Mouse (Mus musculus): ENCODE results near the gene Ppfia2.

Gene Ppfia2

DNA sequence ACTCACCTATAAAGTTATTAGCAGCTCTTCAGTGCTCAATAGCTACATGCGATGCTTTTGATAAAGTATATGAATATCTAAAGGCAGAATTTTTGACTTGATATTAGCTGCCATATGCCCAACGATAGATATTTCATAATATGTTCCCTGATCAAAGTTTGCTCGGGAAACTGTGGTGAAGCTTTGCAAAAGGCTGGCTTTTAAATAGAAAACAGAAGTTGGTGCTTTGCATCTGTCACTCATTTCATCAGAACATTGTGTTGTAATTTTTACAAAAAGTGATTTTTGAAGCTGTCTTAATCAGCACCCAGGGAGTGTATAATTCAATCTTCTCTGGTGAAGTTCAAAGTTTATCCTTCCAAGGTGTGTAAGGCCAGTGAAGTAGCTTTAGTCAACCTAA is 195.1 kb downstream of the Ppfia2 start:
- no peak for DNase-seq (ENCODE audit: extremely low spot score, low spot score)

- no peak for DNase-seq (ENCODE audit: extremely low spot score, low spot score)
Observed at GRCm38 (mm10) chr10:106670170-106670569, 200.0 kb downstream of the Ppfia2 start.

- no peak for DNase-seq (ENCODE audit: extremely low spot score, low spot score)
Observed at GRCm38 (mm10) chr10:106681395-106681794, 211.3 kb downstream of the Ppfia2 start.

- DNase-seq (ENCODE audit: extremely low spot score, low spot score): no peak
Observed at GRCm38 (mm10) chr10:106685519-106685918, 215.4 kb downstream of the Ppfia2 start.

- DNase-seq (ENCODE audit: extremely low spot score, low spot score): no peak
Observed at GRCm38 (mm10) chr10:106719936-106720335, 249.8 kb downstream of the Ppfia2 start.

DNA sequence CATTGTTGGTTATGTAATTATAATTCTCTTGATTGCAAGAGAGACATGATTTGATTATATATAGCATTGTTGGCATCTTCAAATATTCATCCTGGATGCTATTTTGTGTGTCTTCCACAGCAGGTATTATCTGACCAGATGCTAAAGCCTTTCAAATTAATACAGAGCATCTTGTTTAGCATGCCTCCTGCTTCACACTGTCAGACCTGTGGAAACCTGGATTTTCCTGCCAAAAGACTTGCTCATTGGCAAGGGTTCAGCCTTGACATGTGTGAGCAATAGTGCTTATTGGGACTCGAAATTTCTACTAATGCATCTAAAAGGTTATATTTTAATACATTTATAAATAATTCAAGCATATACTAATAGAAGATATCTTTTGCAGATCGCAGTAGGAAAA is 262.1 kb downstream of the Ppfia2 start:
- no peak for DNase-seq (ENCODE audit: extremely low spot score, low spot score)

DNA sequence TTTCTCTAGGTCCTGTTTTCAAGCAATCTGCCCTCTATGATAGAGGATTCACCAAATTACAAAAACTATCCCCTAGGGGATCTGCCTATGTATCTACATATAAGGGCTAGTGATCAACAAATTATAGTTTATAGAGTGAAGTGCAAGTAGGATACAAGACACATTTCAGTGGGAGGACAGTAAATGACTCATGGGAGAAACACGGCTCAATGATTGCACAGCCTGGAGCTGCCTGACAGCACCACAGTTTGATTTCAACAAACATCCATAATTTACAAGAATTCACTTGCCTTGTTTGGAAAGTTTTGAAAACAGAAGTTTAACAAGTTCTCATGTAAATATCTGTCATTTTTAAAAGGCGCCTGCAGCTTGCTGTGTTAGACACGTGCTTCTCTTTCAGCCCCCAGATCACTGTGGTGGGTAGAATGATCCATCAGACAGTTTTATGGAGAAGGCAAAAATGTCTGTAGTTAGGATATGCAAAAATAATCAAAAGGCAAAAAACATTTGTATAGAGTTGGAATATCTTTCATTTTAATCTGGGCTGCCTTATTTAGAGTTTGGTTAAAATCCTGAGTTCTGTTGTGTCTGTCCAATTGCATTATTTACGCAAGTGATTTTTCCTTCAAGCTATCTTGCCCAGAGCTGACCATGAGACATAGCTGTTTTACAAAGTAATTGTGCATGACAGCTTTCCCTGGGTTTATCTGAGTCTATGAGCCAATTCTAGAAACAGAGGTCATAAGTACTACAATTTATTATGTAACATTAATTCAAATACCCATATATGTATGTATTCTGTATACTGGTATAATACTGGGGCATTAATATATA is 266.3 kb downstream of the Ppfia2 start:
- DNase-seq (ENCODE audit: extremely low spot score, low spot score): no peak

GRCm38 (mm10) chr10:106738190-106738589 is 268.1 kb downstream of the Ppfia2 start:
- no peak for DNase-seq (ENCODE audit: extremely low spot score, low spot score)

GRCm38 (mm10) chr10:106744966-106745365 is 274.8 kb downstream of the Ppfia2 start:
- no peak for DNase-seq (ENCODE audit: extremely low spot score, low spot score)

- DNase-seq (ENCODE audit: extremely low spot score, low spot score): no peak
Observed at GRCm38 (mm10) chr10:106761061-106761460, 290.9 kb downstream of the Ppfia2 start.

GRCm38 (mm10) chr10:106763785-106764184 is 293.6 kb downstream of the Ppfia2 start:
- no peak for DNase-seq (ENCODE audit: extremely low spot score, low spot score)

DNA sequence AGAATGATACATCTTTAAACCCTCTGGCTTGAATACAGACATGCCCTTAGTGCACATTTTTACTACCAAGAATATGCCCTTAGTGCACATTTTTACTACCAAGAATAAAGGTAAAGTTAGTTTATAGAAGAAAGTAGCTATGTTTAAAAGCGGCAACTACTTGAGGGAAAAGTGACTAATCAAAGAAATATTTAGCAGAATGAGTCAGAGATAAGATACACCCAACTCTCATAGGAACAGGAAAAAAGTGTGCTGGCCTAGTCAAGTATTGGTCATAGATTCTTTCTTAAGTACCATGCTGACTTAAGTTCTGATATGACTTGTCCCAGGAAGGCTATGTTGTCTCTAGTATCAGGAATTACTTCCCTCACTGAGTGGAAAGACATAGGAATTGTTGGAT is 305.4 kb downstream of the Ppfia2 start:
- DNase-seq (ENCODE audit: extremely low spot score, low spot score): no peak

DNA sequence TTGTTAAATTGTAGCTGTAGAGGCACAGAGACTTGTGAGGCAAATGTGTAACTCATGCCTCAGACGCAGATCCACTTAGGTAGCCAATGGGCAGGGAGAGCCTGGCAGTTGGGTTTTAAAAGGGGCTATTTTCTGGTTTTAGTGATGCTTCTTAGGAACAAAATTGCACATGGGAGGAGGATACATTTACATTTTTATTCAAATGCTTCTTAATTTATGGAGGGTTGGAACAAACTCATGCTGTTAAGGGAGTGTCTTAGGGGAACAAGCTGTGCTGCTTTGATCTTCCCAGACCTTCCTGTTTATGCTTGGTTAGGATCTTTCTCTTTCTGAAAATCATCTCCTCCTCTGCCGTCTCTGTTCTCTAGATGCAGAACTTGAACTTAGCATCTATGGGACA is 345.3 kb downstream of the Ppfia2 start:
- no peak for DNase-seq (ENCODE audit: extremely low spot score, low spot score)

GRCm38 (mm10) chr10:106818381-106818780 is 348.2 kb downstream of the Ppfia2 start:
- DNase-seq (ENCODE audit: extremely low spot score, low spot score): no peak

GRCm38 (mm10) chr10:106824215-106824614 is 354.1 kb downstream of the Ppfia2 start:
- DNase-seq (ENCODE audit: extremely low spot score, low spot score): no peak

GRCm38 (mm10) chr10:106838476-106838875 is 368.3 kb downstream of the Ppfia2 start:
- DNase-seq (ENCODE audit: extremely low spot score, low spot score): no peak

GRCm38 (mm10) chr10:106858106-106858505 is 388.0 kb downstream of the Ppfia2 start:
- DNase-seq (ENCODE audit: extremely low spot score, low spot score): no peak

- no peak for DNase-seq (ENCODE audit: extremely low spot score, low spot score)
Observed at GRCm38 (mm10) chr10:106870233-106870632, 400.1 kb downstream of the Ppfia2 start.

DNA sequence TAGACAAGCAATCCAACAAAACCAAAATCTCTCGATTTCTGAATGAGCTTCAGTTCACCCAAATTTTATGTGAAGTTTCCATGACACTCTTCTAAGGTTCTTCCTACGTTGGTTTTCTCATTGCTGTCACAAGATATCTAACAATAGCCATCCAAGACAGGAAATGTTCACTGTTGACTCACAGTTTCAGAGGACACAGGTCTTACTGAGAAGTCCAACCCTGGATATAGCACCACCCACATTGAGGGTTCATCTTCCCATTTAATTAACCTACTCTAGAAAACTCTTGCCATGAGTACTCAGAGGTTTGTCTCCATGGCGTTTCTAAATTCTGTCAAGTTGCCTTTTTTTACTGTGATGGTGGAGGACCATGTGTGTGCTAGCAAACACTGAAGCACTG is 401.7 kb downstream of the Ppfia2 start:
- DNase-seq (ENCODE audit: extremely low spot score, low spot score): no peak

DNA sequence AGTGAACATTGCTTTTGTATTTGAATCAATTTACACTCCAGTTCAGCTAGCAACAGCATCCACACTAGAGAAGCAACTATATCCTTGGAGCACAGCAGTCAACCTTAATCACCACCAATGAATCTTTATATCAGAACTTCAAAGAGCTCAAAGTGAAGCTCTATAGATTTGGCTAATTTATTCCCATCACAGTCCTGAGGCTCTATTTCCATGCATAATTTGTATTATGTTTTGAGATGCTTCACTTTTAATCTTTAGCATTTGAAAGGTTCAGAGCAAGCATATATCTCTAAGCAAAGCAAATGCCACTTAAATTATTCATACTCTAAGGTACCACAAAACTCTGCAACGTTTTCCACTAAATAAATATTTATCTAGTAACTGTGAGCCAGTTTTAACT is 402.6 kb downstream of the Ppfia2 start:
- DNase-seq (ENCODE audit: extremely low spot score, low spot score): no peak

DNA sequence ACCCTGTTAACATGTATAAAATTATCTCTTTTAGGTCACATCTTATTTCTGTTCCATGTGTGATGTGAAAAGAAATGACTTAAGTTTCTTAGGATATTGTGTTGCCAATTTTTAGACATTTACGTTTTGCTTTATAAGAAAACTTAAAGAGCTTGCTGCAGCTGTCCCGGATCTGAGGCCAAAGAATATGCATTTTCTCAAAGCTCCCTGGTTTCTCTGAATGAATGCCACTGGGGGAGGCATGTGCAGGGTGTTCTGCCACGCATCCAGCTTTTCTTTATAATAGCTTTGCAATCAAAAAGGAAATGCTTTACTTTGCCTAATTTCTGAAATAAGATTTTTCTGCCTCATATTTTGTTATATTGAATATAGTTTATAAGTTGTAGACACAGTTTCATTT is 411.2 kb downstream of the Ppfia2 start:
- DNase-seq (ENCODE audit: extremely low spot score, low spot score): no peak

DNA sequence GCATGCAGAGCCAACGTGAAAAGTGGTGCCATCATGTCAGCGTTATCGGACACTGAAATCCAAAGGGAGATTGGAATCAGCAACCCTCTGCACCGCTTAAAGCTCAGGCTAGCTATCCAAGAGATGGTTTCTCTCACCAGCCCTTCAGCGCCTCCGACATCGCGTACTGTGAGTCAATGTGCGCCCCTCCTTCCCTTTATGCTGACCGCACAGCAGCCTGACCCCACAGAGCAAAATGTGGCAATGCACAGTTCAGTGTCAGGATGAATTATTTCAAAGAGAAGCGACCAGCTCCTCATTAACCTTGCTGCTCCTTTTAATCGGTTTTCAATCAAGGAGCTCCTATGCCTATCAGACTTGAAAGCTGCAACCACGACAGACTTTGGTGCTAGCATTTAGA is 426.2 kb downstream of the Ppfia2 start:
- no peak for DNase-seq (ENCODE audit: extremely low spot score, low spot score)

GRCm38 (mm10) chr10:106910108-106910507 is 440.0 kb downstream of the Ppfia2 start:
- no peak for DNase-seq (ENCODE audit: extremely low spot score, low spot score)

All from neural tube, embryonic 10.5 days (tissue).